Mouse (Mus musculus) kidney, adult 8-10 months (tissue): ENCODE results near the gene Ncdn.

Source experiments
- DNase-seq, 2 experiments: peaks; one replicate each; pipeline ENCODE4 v3.0.0; 2022

The Ncdn gene

GRCm38 (mm10) chr4:126753268-126754230 is at the start of gene Ncdn, which contains the start of gene AU040320:
Gene Ncdn (minus strand): TSS chr4:126753438.
Gene AU040320 (plus strand): TSS chr4:126753544.
- peak; percentile 95 to 96 for DNase-seq

- no peak for DNase-seq
Measured at GRCm38 (mm10) chr4:126802174-126802573, 48.9 kb upstream of the Ncdn start.

- no peak for DNase-seq
Measured at GRCm38 (mm10) chr4:126792341-126793102, 39.3 kb upstream of the Ncdn start.

- no peak for DNase-seq
Measured at GRCm38 (mm10) chr4:126782996-126783395, 29.8 kb upstream of the Ncdn start.

GRCm38 (mm10) chr4:126782512-126782911 is 29.3 kb upstream of the Ncdn start:
- DNase-seq: no peak

- no peak for DNase-seq
Measured at GRCm38 (mm10) chr4:126781871-126782270, 28.6 kb upstream of the Ncdn start.

GRCm38 (mm10) chr4:126779826-126780775 is 26.9 kb upstream of the Ncdn start:
- DNase-seq: no peak

- no peak for DNase-seq
Measured at GRCm38 (mm10) chr4:126779148-126779581, 25.9 kb upstream of the Ncdn start.

GRCm38 (mm10) chr4:126775182-126775581 is 21.9 kb upstream of the Ncdn start:
- DNase-seq: no peak

- no peak for DNase-seq
Measured at GRCm38 (mm10) chr4:126773871-126774270, 20.6 kb upstream of the Ncdn start.

- no peak for DNase-seq
Measured at GRCm38 (mm10) chr4:126770831-126771230, 17.6 kb upstream of the Ncdn start.

- no peak for DNase-seq
Measured at GRCm38 (mm10) chr4:126769800-126770563, 16.7 kb upstream of the Ncdn start.

- DNase-seq: no peak
Measured at GRCm38 (mm10) chr4:126763483-126763882, 10.2 kb upstream of the Ncdn start.

GRCm38 (mm10) chr4:126762586-126763359 is 9.5 kb upstream of the Ncdn start:
- DNase-seq: peak; percentile 72 to 73

- no peak for DNase-seq
Measured at GRCm38 (mm10) chr4:126759435-126759834, 6.2 kb upstream of the Ncdn start.

GRCm38 (mm10) chr4:126758299-126758698 is 5.1 kb upstream of the Ncdn start:
- no peak for DNase-seq

GRCm38 (mm10) chr4:126756766-126757165 is 3.5 kb upstream of the Ncdn start:
- peak; percentile 60 to 81 for DNase-seq

GRCm38 (mm10) chr4:126754736-126755374 is 1.6 kb upstream of the Ncdn start:
- no peak for DNase-seq

- DNase-seq: no peak
Measured at GRCm38 (mm10) chr4:126754231-126754611, 983 bp upstream of the Ncdn start.

- DNase-seq: peak in 1 of 2 experiments; percentile 27
Measured at GRCm38 (mm10) chr4:126752608-126753141, 563 bp downstream of the Ncdn start.
